Mouse (Mus musculus) monocyte, adult 59 days (primary cell): Measurements from ENCODE around the gene Efcab6. TPM values are rescaled to one million over a fixed set of nuclear protein-coding genes. Genes with fewer than 3 reads are reported as not detected.

Experiments used
- total RNA-seq, 2 experiments: library from RNA; stranded (reverse); gene quantifications; one replicate each; pipeline ENCODE4 v1.2.4; 2023

Efcab6 gene
- not detected for total RNA-seq

DNA sequence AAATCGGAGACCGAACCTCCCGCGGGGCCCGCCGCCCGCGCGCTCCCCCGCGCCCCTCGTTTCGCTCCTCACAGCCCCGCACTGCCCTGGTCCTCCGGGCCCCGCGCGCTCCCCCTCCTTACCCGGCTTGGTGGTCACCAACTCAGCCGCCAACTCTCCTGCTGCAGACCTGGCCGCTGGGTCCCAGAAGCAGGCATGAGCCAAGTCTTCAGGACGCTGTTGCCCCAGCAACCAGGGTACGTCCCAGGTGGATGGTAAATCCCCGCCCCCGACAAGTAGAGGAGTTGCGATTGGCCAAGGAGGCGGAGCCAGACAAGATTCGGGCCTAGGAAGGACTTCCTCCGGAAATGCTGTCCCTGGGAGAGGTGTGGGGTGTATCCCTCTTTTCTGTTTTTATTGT lies at the start of gene Efcab6:
Gene Efcab6 (minus strand): TSS at position 240 of the 400 bp plus-strand sequence.

DNA sequence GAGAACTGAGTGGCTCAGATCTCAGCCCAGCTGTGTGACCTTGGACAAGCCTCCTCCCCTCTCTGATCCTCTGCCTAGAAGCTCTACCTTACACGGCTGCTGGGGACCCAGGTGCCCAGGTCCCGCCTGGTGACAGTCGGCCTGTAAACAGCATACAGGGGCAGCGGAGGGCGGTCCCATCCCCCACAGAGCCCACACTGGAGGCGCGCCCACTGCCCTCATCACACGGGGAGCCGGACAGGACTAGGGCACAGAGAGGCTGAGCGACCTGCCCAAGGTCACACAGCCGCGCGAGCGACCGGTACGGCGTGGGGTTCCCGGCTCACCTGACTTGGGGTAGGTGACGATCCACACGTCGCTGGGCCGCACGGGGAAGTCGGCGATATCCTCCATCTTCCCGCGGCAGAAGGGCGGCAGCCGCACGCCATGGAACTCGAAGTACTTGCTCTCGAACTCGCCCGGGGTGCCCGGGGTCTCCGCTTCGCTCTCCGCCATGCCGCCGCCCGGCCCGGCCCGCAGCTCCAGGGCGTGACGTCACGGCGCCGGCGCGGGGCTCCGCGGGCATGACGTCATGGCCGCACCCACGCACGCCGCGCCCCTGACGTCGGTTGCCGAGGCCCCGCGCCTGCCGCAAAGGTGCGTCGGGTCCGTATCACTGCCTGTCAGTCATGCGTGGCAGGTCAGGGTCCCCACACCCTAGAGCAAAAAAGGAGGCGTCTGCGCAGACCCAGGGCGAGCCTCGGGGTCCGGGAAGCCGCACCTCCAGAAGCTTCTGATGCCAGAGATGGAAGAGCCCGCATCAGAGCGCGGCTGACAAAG lies 40.1 kb upstream of the Efcab6 start, which contains the start of gene Sult4a1:
Gene Sult4a1 (minus strand): TSS at position 650 of the 819 bp plus-strand sequence.

Other genes with a start within 250 kb of the Efcab6 start
- gene Sult4a1, start 40.4 kb upstream of the Efcab6 start, total RNA-seq = not detected
- under 1 TPM; 0.24 to 0.29 TPM for gene Pnpla5, start 57.8 kb upstream of the Efcab6 start, total RNA-seq
- gene Pnpla3, start 102.5 kb upstream of the Efcab6 start, total RNA-seq = under 1 TPM; 0.58 to 0.63 TPM
- gene Samm50, start 126.9 kb upstream of the Efcab6 start, total RNA-seq = 10 to 100 TPM; 54.3 to 57.5 TPM
- 10 to 100 TPM; 32.5 to 36.3 TPM for gene Parvb, start 166.7 kb upstream of the Efcab6 start, total RNA-seq